Mouse (Mus musculus) forelimb bud, embryonic 11.5 days (tissue): ENCODE measurements at regions not wholly inside any gene's neighbourhood (a gene's known extent, or its start where the extent isn't known, plus 50 kb on each side); places are given as distances from the start of the nearest gene placed in this dataset.
A peak's percentile ranks its signal among the peaks of the same experiment; 100 is the strongest.

Experiments
- DNase-seq: peaks from one replicate; pipeline ENCODE4 v3.0.0-alpha.2; 2012; ENCODE audit warnings: low read depth, low spot score

GRCm38 (mm10) chr8:127809203-127810155, 548.9 kb upstream of the Nrp1 start:
- peak; percentile 83 for DNase-seq

- no peak for DNase-seq
Observed at GRCm38 (mm10) chr8:127811338-127811737, 547.1 kb upstream of the Nrp1 start.

GRCm38 (mm10) chr8:127814785-127815523, 543.5 kb upstream of the Nrp1 start:
- DNase-seq, result no peak

- no peak for DNase-seq
Observed at GRCm38 (mm10) chr8:127820741-127821170, 537.6 kb upstream of the Nrp1 start.

- no peak for DNase-seq
Observed at GRCm38 (mm10) chr8:127821646-127822045, 536.8 kb upstream of the Nrp1 start.

- no peak for DNase-seq
Observed at GRCm38 (mm10) chr8:127825041-127825440, 533.4 kb upstream of the Nrp1 start.

- DNase-seq, result no peak
Observed at GRCm38 (mm10) chr8:127827826-127828225, 530.6 kb upstream of the Nrp1 start.

GRCm38 (mm10) chr8:127829659-127830058, 528.7 kb upstream of the Nrp1 start:
- DNase-seq, result no peak

GRCm38 (mm10) chr8:127834006-127834405, 524.4 kb upstream of the Nrp1 start:
- DNase-seq, result no peak

- DNase-seq, result no peak
Observed at GRCm38 (mm10) chr8:127836410-127837206, 521.8 kb upstream of the Nrp1 start.

GRCm38 (mm10) chr8:127838311-127838710, 520.1 kb upstream of the Nrp1 start:
- no peak for DNase-seq

GRCm38 (mm10) chr8:127847332-127848018, 510.9 kb upstream of the Nrp1 start:
- DNase-seq, result no peak

GRCm38 (mm10) chr8:127849926-127850325, 508.5 kb upstream of the Nrp1 start:
- DNase-seq, result no peak

GRCm38 (mm10) chr8:127855653-127856300, 502.6 kb upstream of the Nrp1 start:
- no peak for DNase-seq

- no peak for DNase-seq
Observed at GRCm38 (mm10) chr8:127856351-127857135, 501.9 kb upstream of the Nrp1 start.

GRCm38 (mm10) chr8:127859036-127859435, 499.4 kb upstream of the Nrp1 start:
- DNase-seq, result no peak

- DNase-seq, result no peak
Observed at GRCm38 (mm10) chr8:127860376-127860775, 498.0 kb upstream of the Nrp1 start.

- no peak for DNase-seq
Observed at GRCm38 (mm10) chr8:127860891-127861290, 497.5 kb upstream of the Nrp1 start.

- no peak for DNase-seq
Observed at GRCm38 (mm10) chr8:127884641-127885040, 473.8 kb upstream of the Nrp1 start.

- DNase-seq, result no peak
Observed at GRCm38 (mm10) chr8:127885211-127885610, 473.2 kb upstream of the Nrp1 start.
